Mouse (Mus musculus): Measurements from ENCODE around the gene Gmds.

- TF ChIP-seq POLR2A (IDR thresholded peaks at IDR 0.05; ENCODE audit: borderline replicate concordance, low read depth, low read length) (no peak), CTCF (IDR thresholded peaks at IDR 0.05; ENCODE audit: low read depth, low read length) (no peak)
Measured at GRCm38 (mm10) chr13:32175028-32175427, 163.5 kb downstream of the Gmds start.

Measured in bone marrow macrophage, adult 2 months (primary cell).